Mouse (Mus musculus): ENCODE measurements around the gene Lonp1. TPM values are rescaled to one million over a fixed set of nuclear protein-coding genes. Genes with fewer than 3 reads are reported as not detected.

The Lonp1 gene
- polyA plus RNA-seq, 1 experiment from 2014 or later: 40.7 TPM

- Histone ChIP-seq H3K9me3 (ENCODE audit: control insufficient read depth, low read length) (no peaks in the 10 kb centered on the region), H3K4me3 (ENCODE audit: low read depth, low read length) (no peak overlapping the region), H3K9ac (replicated peaks; ENCODE audit: low read depth, low read length) (no peak overlapping the region), H3K36me3 (ENCODE audit: control insufficient read depth, insufficient read depth, low read length) (peaks cover 48% of the 10 kb centered on the region), H3K4me2 (ENCODE audit: low read depth, low read length) (no peak overlapping the region), H3K27ac (ENCODE audit: low read depth, low read length) (no peak overlapping the region), H3K4me1 (ENCODE audit: control insufficient read depth, insufficient read depth, low read length) (peaks cover 11% of the 10 kb centered on the region), H3K27me3 (ENCODE audit: control insufficient read depth, insufficient read depth, low read length) (no peaks in the 10 kb centered on the region)
- 73% methylated on average over 3 of the region's 3 CpGs for WGBS
- no peak for ATAC-seq (ENCODE audit: low read depth)
Measured at GRCm38 (mm10) chr17:56607521-56608062, 19.1 kb downstream of the Lonp1 start.

- Histone ChIP-seq H3K9ac (replicated peaks; ENCODE audit: low read depth, low read length) (no peak overlapping the region), H3K27ac (ENCODE audit: low read depth, low read length) (no peak overlapping the region), H3K9me3 (ENCODE audit: control insufficient read depth, low read length) (no peaks in the 10 kb centered on the region), H3K36me3 (ENCODE audit: control insufficient read depth, insufficient read depth, low read length) (peaks cover 68% of the 10 kb centered on the region), H3K4me2 (ENCODE audit: low read depth, low read length) (no peak overlapping the region), H3K27me3 (ENCODE audit: control insufficient read depth, insufficient read depth, low read length) (no peaks in the 10 kb centered on the region), H3K4me3 (ENCODE audit: low read depth, low read length) (no peak overlapping the region), H3K4me1 (ENCODE audit: control insufficient read depth, insufficient read depth, low read length) (peaks cover 11% of the 10 kb centered on the region)
- no peak for ATAC-seq (ENCODE audit: low read depth)
- 86% methylated on average over 9 of the region's 9 CpGs for WGBS
Measured at GRCm38 (mm10) chr17:56605431-56605830, 21.3 kb downstream of the Lonp1 start.

GRCm38 (mm10) chr17:56604422-56604821 is 22.3 kb downstream of the Lonp1 start:
- Histone ChIP-seq H3K27me3 (ENCODE audit: control insufficient read depth, insufficient read depth, low read length) (no peaks in the 10 kb centered on the region), H3K9me3 (ENCODE audit: control insufficient read depth, low read length) (no peaks in the 10 kb centered on the region), H3K4me2 (ENCODE audit: low read depth, low read length) (no peak overlapping the region), H3K9ac (replicated peaks; ENCODE audit: low read depth, low read length) (no peak overlapping the region), H3K36me3 (ENCODE audit: control insufficient read depth, insufficient read depth, low read length) (peaks cover 77% of the 10 kb centered on the region), H3K4me3 (ENCODE audit: low read depth, low read length) (no peak overlapping the region), H3K27ac (ENCODE audit: low read depth, low read length) (no peak overlapping the region), H3K4me1 (ENCODE audit: control insufficient read depth, insufficient read depth, low read length) (peaks cover 8% of the 10 kb centered on the region)
- ATAC-seq (ENCODE audit: low read depth): no peak
- WGBS: 93% methylated on average over 3 of the region's 3 CpGs

GRCm38 (mm10) chr17:56604070-56604380 is 22.7 kb downstream of the Lonp1 start:
- no peaks in the 10 kb centered on the region for H3K27me3 ChIP-seq (ENCODE audit: control insufficient read depth, insufficient read depth, low read length)
- WGBS: 90% methylated on average over 9 of the region's 9 CpGs
- no peaks in the 10 kb centered on the region for H3K9me3 ChIP-seq (ENCODE audit: control insufficient read depth, low read length)
- no peak overlapping the region for H3K4me2 ChIP-seq (ENCODE audit: low read depth, low read length)
- H3K36me3 ChIP-seq (ENCODE audit: control insufficient read depth, insufficient read depth, low read length): peaks cover 80% of the 10 kb centered on the region
- H3K27ac ChIP-seq (ENCODE audit: low read depth, low read length): no peak overlapping the region
- no peak for ATAC-seq (ENCODE audit: low read depth)
- peaks cover 8% of the 10 kb centered on the region for H3K4me1 ChIP-seq (ENCODE audit: control insufficient read depth, insufficient read depth, low read length)
- H3K4me3 ChIP-seq (ENCODE audit: low read depth, low read length): no peak overlapping the region
- H3K9ac ChIP-seq (replicated peaks; ENCODE audit: low read depth, low read length): no peak overlapping the region

- WGBS: 94% methylated on average over 28 of the region's 28 CpGs
- H3K27me3 ChIP-seq (ENCODE audit: control insufficient read depth, insufficient read depth, low read length): no peaks in the 10 kb centered on the region
- no peak overlapping the region for H3K4me2 ChIP-seq (ENCODE audit: low read depth, low read length)
- H3K4me3 ChIP-seq (ENCODE audit: low read depth, low read length): no peak overlapping the region
- peaks cover 80% of the 10 kb centered on the region for H3K36me3 ChIP-seq (ENCODE audit: control insufficient read depth, insufficient read depth, low read length)
- H3K9ac ChIP-seq (replicated peaks; ENCODE audit: low read depth, low read length): no peak overlapping the region
- peaks cover 4% of the 10 kb centered on the region for H3K4me1 ChIP-seq (ENCODE audit: control insufficient read depth, insufficient read depth, low read length)
- no peak overlapping the region for H3K27ac ChIP-seq (ENCODE audit: low read depth, low read length)
- no peaks in the 10 kb centered on the region for H3K9me3 ChIP-seq (ENCODE audit: control insufficient read depth, low read length)
- ATAC-seq (ENCODE audit: low read depth): no peak
Measured at GRCm38 (mm10) chr17:56603186-56604069, 23.3 kb downstream of the Lonp1 start.

- Histone ChIP-seq H3K27ac (ENCODE audit: low read depth, low read length) (no peak overlapping the region), H3K4me1 (ENCODE audit: control insufficient read depth, insufficient read depth, low read length) (no peaks in the 10 kb centered on the region), H3K27me3 (ENCODE audit: control insufficient read depth, insufficient read depth, low read length) (no peaks in the 10 kb centered on the region), H3K9ac (replicated peaks; ENCODE audit: low read depth, low read length) (no peak overlapping the region), H3K36me3 (ENCODE audit: control insufficient read depth, insufficient read depth, low read length) (peaks cover 79% of the 10 kb centered on the region), H3K4me2 (ENCODE audit: low read depth, low read length) (no peak overlapping the region), H3K4me3 (ENCODE audit: low read depth, low read length) (no peak overlapping the region), H3K9me3 (ENCODE audit: control insufficient read depth, low read length) (no peaks in the 10 kb centered on the region)
- ATAC-seq (ENCODE audit: low read depth): no peak
- 89% methylated on average over 8 of the region's 8 CpGs for WGBS
Measured at GRCm38 (mm10) chr17:56593527-56594271, 33.0 kb downstream of the Lonp1 start.

- Histone ChIP-seq H3K27ac (ENCODE audit: low read depth, low read length) (no peak overlapping the region), H3K9me3 (ENCODE audit: control insufficient read depth, low read length) (no peaks in the 10 kb centered on the region), H3K4me3 (ENCODE audit: low read depth, low read length) (no peak overlapping the region), H3K36me3 (ENCODE audit: control insufficient read depth, insufficient read depth, low read length) (peaks cover 77% of the 10 kb centered on the region), H3K27me3 (ENCODE audit: control insufficient read depth, insufficient read depth, low read length) (no peaks in the 10 kb centered on the region), H3K4me1 (ENCODE audit: control insufficient read depth, insufficient read depth, low read length) (peaks cover 9% of the 10 kb centered on the region; the same call in 1 of the 2 replicates), H3K9ac (replicated peaks; ENCODE audit: low read depth, low read length) (no peak overlapping the region), H3K4me2 (ENCODE audit: low read depth, low read length) (no peak overlapping the region)
- no peak for ATAC-seq (ENCODE audit: low read depth)
Measured at GRCm38 (mm10) chr17:56592553-56592952, 34.1 kb downstream of the Lonp1 start.

GRCm38 (mm10) chr17:56588921-56589320 is 37.8 kb downstream of the Lonp1 start:
- H3K4me3 ChIP-seq (ENCODE audit: low read depth, low read length): no peak overlapping the region

GRCm38 (mm10) chr17:56587773-56588172 is 38.9 kb downstream of the Lonp1 start:
- ATAC-seq (ENCODE audit: low read depth): no peak
- H3K4me2 ChIP-seq (ENCODE audit: low read depth, low read length): no peak overlapping the region
- no peaks in the 10 kb centered on the region for H3K9me3 ChIP-seq (ENCODE audit: control insufficient read depth, low read length)
- no peak overlapping the region for H3K9ac ChIP-seq (replicated peaks; ENCODE audit: low read depth, low read length)
- WGBS: 79% methylated on average over 1 of the region's 1 CpGs
- H3K27me3 ChIP-seq (ENCODE audit: control insufficient read depth, insufficient read depth, low read length): no peaks in the 10 kb centered on the region
- H3K4me1 ChIP-seq (ENCODE audit: control insufficient read depth, insufficient read depth, low read length): peaks cover 35% of the 10 kb centered on the region
- H3K4me3 ChIP-seq (ENCODE audit: low read depth, low read length): no peak overlapping the region
- H3K27ac ChIP-seq (ENCODE audit: low read depth, low read length): no peak overlapping the region
- H3K36me3 ChIP-seq (ENCODE audit: control insufficient read depth, insufficient read depth, low read length): peaks cover 41% of the 10 kb centered on the region

More at GRCm38 (mm10) chr17:56588921-56589320, 37.8 kb downstream of the Lonp1 start:
- no peaks in the 10 kb centered on the region for H3K27me3 ChIP-seq (ENCODE audit: control insufficient read depth, insufficient read depth, low read length)
- 94% methylated on average over 4 of the region's 4 CpGs for WGBS
- no peak overlapping the region for H3K9ac ChIP-seq (replicated peaks; ENCODE audit: low read depth, low read length)
- no peaks in the 10 kb centered on the region for H3K9me3 ChIP-seq (ENCODE audit: control insufficient read depth, low read length)
- ATAC-seq (ENCODE audit: low read depth): no peak
- H3K27ac ChIP-seq (ENCODE audit: low read depth, low read length): no peak overlapping the region
- peaks cover 52% of the 10 kb centered on the region for H3K36me3 ChIP-seq (ENCODE audit: control insufficient read depth, insufficient read depth, low read length)
- H3K4me2 ChIP-seq (ENCODE audit: low read depth, low read length): no peak overlapping the region
- H3K4me1 ChIP-seq (ENCODE audit: control insufficient read depth, insufficient read depth, low read length): peaks cover 28% of the 10 kb centered on the region

Data from neural tube, embryonic 14.5 days (tissue).